Mouse (Mus musculus): ENCODE measurements around the gene Tmem167.
"Not testable (repeated sequence)": the region's sequence is repeated elsewhere in the genome, so short reads cannot be mapped to it uniquely, and the experiment has no call there.

The Tmem167 gene

GRCm38 (mm10) chr13:90088962-90089824 is at the start of gene Tmem167, which contains the start of gene Xrcc4:
Tmem167 (plus strand) TSS chr13:90089123.
Xrcc4 (minus strand) TSS chr13:90089608.
- DNase-seq (ENCODE audit: low spot score): peak; percentile 99

- no peak for DNase-seq (ENCODE audit: low spot score)
These were observed 49.3 kb upstream of the Tmem167 start for GRCm38 (mm10) chr13:90039613-90040012.

- no peak for DNase-seq (ENCODE audit: low spot score)
These were observed 37.2 kb upstream of the Tmem167 start for GRCm38 (mm10) chr13:90051735-90052134.

GRCm38 (mm10) chr13:90052408-90052807 is 36.5 kb upstream of the Tmem167 start:
- DNase-seq (ENCODE audit: low spot score): peak; percentile 69

- no peak for DNase-seq (ENCODE audit: low spot score)
These were observed 27.0 kb upstream of the Tmem167 start for GRCm38 (mm10) chr13:90061877-90062276.

GRCm38 (mm10) chr13:90089825-90090183 is 881 bp downstream of the Tmem167 start:
- no peak for DNase-seq (ENCODE audit: low spot score)

GRCm38 (mm10) chr13:90101514-90101913 is 12.6 kb downstream of the Tmem167 start:
- DNase-seq (ENCODE audit: low spot score): no peak

GRCm38 (mm10) chr13:90106139-90106538 is 17.2 kb downstream of the Tmem167 start:
- no peak for DNase-seq (ENCODE audit: low spot score)

GRCm38 (mm10) chr13:90108746-90109145 is 19.8 kb downstream of the Tmem167 start:
- not testable (repeated sequence) for DNase-seq (ENCODE audit: low spot score)

GRCm38 (mm10) chr13:90111681-90112080 is 22.8 kb downstream of the Tmem167 start:
- DNase-seq (ENCODE audit: low spot score): no peak

- DNase-seq (ENCODE audit: low spot score): peak; percentile 80
These were observed 47.4 kb downstream of the Tmem167 start for GRCm38 (mm10) chr13:90136156-90136910.

GRCm38 (mm10) chr13:90141681-90142080 is 52.8 kb downstream of the Tmem167 start:
- no peak for DNase-seq (ENCODE audit: low spot score)

- DNase-seq (ENCODE audit: low spot score): no peak
These were observed 54.3 kb downstream of the Tmem167 start for GRCm38 (mm10) chr13:90143245-90143644.

GRCm38 (mm10) chr13:90151881-90152280 is 63.0 kb downstream of the Tmem167 start:
- no peak for DNase-seq (ENCODE audit: low spot score)

- no peak for DNase-seq (ENCODE audit: low spot score)
These were observed 63.8 kb downstream of the Tmem167 start for GRCm38 (mm10) chr13:90152536-90153273.

- no peak for DNase-seq (ENCODE audit: low spot score)
These were observed 75.2 kb downstream of the Tmem167 start for GRCm38 (mm10) chr13:90164147-90164546.

GRCm38 (mm10) chr13:90167044-90167443 is 78.1 kb downstream of the Tmem167 start:
- no peak for DNase-seq (ENCODE audit: low spot score)

- DNase-seq (ENCODE audit: low spot score): no peak
These were observed 81.3 kb downstream of the Tmem167 start for GRCm38 (mm10) chr13:90170100-90170781.

- no peak for DNase-seq (ENCODE audit: low spot score)
These were observed 81.9 kb downstream of the Tmem167 start for GRCm38 (mm10) chr13:90170782-90171179.

GRCm38 (mm10) chr13:90171390-90171789 is 82.5 kb downstream of the Tmem167 start:
- no peak for DNase-seq (ENCODE audit: low spot score)

- DNase-seq (ENCODE audit: low spot score): no peak
These were observed 86.7 kb downstream of the Tmem167 start for GRCm38 (mm10) chr13:90175662-90176061.

- no peak for DNase-seq (ENCODE audit: low spot score)
These were observed 93.3 kb downstream of the Tmem167 start for GRCm38 (mm10) chr13:90182262-90182661.
